Mouse (Mus musculus) intestine, postnatal 0 days (tissue): ENCODE measurements around the gene Hmgb1. TPM values are rescaled to one million over a fixed set of nuclear protein-coding genes. Genes with fewer than 3 reads are reported as not detected.
"Not testable (repeated sequence)": the region's sequence is repeated elsewhere in the genome, so short reads cannot be mapped to it uniquely, and the experiment has no call there.

Source experiments
- ATAC-seq: fragments of 200-750 bp; cut with Nextera tagmentation; 2 replicates; pipeline ENCODE4 v1.8.0; 2017; ENCODE audit warnings: mild to moderate bottlenecking, moderate TSS enrichment, moderate library complexity
- H3K27ac ChIP-seq: fragments of 300-500 bp; sonication (generic); 2 replicates; pipeline ENCODE4 v1.5.1; 2014; ENCODE audit warnings: mild to moderate bottlenecking, low read depth, low read length, moderate library complexity
- H3K27me3 ChIP-seq: fragments of 300-500 bp; sonication (generic); replicated peaks from 2 replicates; pipeline ENCODE4 v1.6.1; 2014; ENCODE audit warnings: low read length, mixed read lengths; ENCODE audit not compliant: control insufficient read depth, insufficient read depth
- H3K36me3 ChIP-seq: fragments of 300-500 bp; sonication (generic); 2 replicates; pipeline ENCODE4 v1.6.1; 2014; ENCODE audit warnings: mild to moderate bottlenecking, moderate library complexity; ENCODE audit not compliant: control insufficient read depth, insufficient read depth
- H3K4me1 ChIP-seq: fragments of 300-500 bp; sonication (generic); replicated peaks from 2 replicates; pipeline ENCODE4 v1.6.1; 2014; ENCODE audit warnings: antibody characterized with exemption, low read length, mixed read lengths; ENCODE audit not compliant: control insufficient read depth, insufficient read depth
- H3K4me2 ChIP-seq: fragments of 300-500 bp; sonication (generic); replicated peaks from 2 replicates; pipeline ENCODE4 v1.6.1; 2014; ENCODE audit warnings: low read depth, mild to moderate bottlenecking, moderate library complexity
- H3K4me3 ChIP-seq: fragments of 300-500 bp; sonication (generic); 2 replicates; pipeline ENCODE4 v1.5.1; 2014; ENCODE audit warnings: low read depth, low read length
- H3K9ac ChIP-seq: fragments of 300-500 bp; sonication (generic); 2 replicates; pipeline ENCODE4 v1.6.1; 2014; ENCODE audit warnings: mild to moderate bottlenecking, low read depth, low read length
- H3K9me3 ChIP-seq: fragments of 300-500 bp; sonication (generic); 2 replicates; pipeline ENCODE4 v1.6.1; 2016; ENCODE audit warnings: mixed run types; ENCODE audit not compliant: control insufficient read depth
- CTCF ChIP-seq: sonication (generic); IDR thresholded peaks from 2 replicates; pipeline ENCODE4 v1.5.1; 2016; ENCODE audit warnings: low read depth, mild to moderate bottlenecking, control low read depth, antibody characterized with exemption, moderate library complexity
- WGBS: fragments of 180-500 bp; shearing (Covaris S2); extraction: QIAGEN DNeasy Blood & Tissue Kit; methylation state at CpG from one replicate; pipeline ENCODE4 v1.1.7; 2014; 5-methylcytosine and 5-hydroxymethylcytosine counted together
- polyA plus RNA-seq: library from polyadenylated mRNA; unstranded; fragments of >200 nt; fragmentation: Nextera tagmentation; extraction: Ambion mirVana; gene quantifications from 2 replicates; pipeline ENCODE4 v1.2.1, GENCODE M21; 2015

The Hmgb1 gene
- polyA plus RNA-seq, 1 experiment from 2014 or later = 516 TPM

GRCm38 (mm10) chr5:149147386-149148000 lies 36.8 kb downstream of the Hmgb1 start:
- TF ChIP-seq CTCF = no peak
- Histone ChIP-seq H3K9me3 (no peaks in the 10 kb centered on the region), H3K36me3 (no peaks in the 10 kb centered on the region), H3K9ac (no peak overlapping the region), H3K4me3 (no peak overlapping the region), H3K4me1 (no peaks in the 10 kb centered on the region), H3K27me3 (no peaks in the 10 kb centered on the region), H3K27ac (no peak overlapping the region), H3K4me2 (no peak overlapping the region)
- WGBS = 65% methylated on average over 8 of the region's 8 CpGs
- ATAC-seq = no peak

GRCm38 (mm10) chr5:149146691-149147090 lies 37.6 kb downstream of the Hmgb1 start:
- H3K9ac ChIP-seq = no peak overlapping the region
- H3K27ac ChIP-seq = no peak overlapping the region
- no peaks in the 10 kb centered on the region for H3K36me3 ChIP-seq
- H3K4me2 ChIP-seq = no peak overlapping the region
- no peaks in the 10 kb centered on the region for H3K9me3 ChIP-seq
- ATAC-seq = no peak
- WGBS = 71% methylated on average over 7 of the region's 7 CpGs
- no peaks in the 10 kb centered on the region for H3K27me3 ChIP-seq
- no peaks in the 10 kb centered on the region for H3K4me1 ChIP-seq
- no peak overlapping the region for H3K4me3 ChIP-seq
- no peak for TF ChIP-seq CTCF

- H3K9ac ChIP-seq = no peak overlapping the region
- H3K4me3 ChIP-seq = no peak overlapping the region
- no peak for TF ChIP-seq CTCF
- H3K36me3 ChIP-seq = no peaks in the 10 kb centered on the region
- no peak overlapping the region for H3K27ac ChIP-seq
- H3K27me3 ChIP-seq = no peaks in the 10 kb centered on the region
- no peak overlapping the region for H3K4me2 ChIP-seq
- WGBS = 62% methylated on average over 25 of the region's 25 CpGs
- no peaks in the 10 kb centered on the region for H3K9me3 ChIP-seq
- ATAC-seq = no peak
- H3K4me1 ChIP-seq = no peaks in the 10 kb centered on the region
Observed at GRCm38 (mm10) chr5:149143766-149144375, 40.4 kb downstream of the Hmgb1 start.

- not testable (repeated sequence) for H3K27me3 ChIP-seq, H3K27ac ChIP-seq, H3K9me3 ChIP-seq, ATAC-seq, H3K4me1 ChIP-seq, H3K4me3 ChIP-seq, H3K9ac ChIP-seq, H3K4me2 ChIP-seq, H3K36me3 ChIP-seq
- 86% methylated on average over 1 of the region's 1 CpGs for WGBS
Observed at GRCm38 (mm10) chr5:149141155-149141554, 43.1 kb downstream of the Hmgb1 start.

DNA sequence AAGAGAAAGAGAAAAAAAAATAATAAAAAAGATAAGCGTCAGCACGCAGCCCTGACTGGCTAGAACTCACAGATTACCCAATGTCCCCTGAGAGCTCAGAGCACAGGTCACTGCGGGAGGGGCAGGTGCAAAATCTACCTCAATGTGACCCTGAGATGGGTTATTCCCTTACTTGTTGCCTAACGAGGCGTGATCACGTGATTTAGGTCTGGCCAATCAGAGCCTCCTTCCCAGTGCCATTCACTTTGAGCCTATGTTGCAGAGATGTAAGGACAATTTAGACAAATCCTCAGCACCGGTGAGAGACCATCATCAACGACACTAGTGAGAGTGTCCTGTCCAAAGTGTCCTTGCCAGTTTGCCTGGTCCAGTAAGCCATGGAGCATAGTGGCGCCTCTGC lies 44.0 kb downstream of the Hmgb1 start:
- Histone ChIP-seq H3K4me3 (no peak overlapping the region), H3K4me2 (no peak overlapping the region), H3K27ac (no peak overlapping the region), H3K9me3 (no peaks in the 10 kb centered on the region), H3K9ac (no peak overlapping the region), H3K4me1 (no peaks in the 10 kb centered on the region), H3K27me3 (no peaks in the 10 kb centered on the region), H3K36me3 (no peaks in the 10 kb centered on the region)
- no peak for ATAC-seq
- 58% methylated on average over 9 of the region's 9 CpGs for WGBS
- no peak for TF ChIP-seq CTCF

- H3K4me1 ChIP-seq, H3K27me3 ChIP-seq, H3K9me3 ChIP-seq, H3K27ac ChIP-seq, H3K4me2 ChIP-seq, H3K9ac ChIP-seq, ATAC-seq, H3K36me3 ChIP-seq, H3K4me3 ChIP-seq: not testable (repeated sequence)
- 90% methylated on average over 6 of the region's 6 CpGs for WGBS
Observed at GRCm38 (mm10) chr5:149138087-149138486, 46.2 kb downstream of the Hmgb1 start.
